51 mouse cellular contexts compared by ENCODE assay signal in the genomic region with DNA sequence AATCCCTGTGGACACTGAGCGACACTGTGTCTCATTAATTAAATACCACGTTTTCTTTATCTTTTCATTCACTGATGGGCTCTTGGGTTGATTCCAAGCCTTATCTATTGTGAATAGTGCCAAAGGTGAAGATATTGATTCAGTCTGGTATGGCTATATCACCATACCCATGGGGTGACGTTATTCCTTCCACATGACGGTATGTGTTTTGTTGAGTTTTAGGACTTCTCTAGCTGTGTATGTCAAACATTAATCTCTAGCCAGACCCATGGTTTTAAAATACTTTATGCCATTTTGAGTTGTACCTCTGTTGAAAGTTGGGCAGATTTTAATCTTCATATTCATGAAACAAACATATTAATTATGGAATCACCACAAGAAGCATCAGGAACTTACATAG. TPM values are rescaled to one million over a fixed set of nuclear protein-coding genes. Genes with fewer than 3 reads are reported as not detected.
"Had no signal": no experiment of that assay in that cellular context is flagged by ENCODE, and none has a peak within 500 bp of the region (broad histone marks: within the 10 kb centered on the region; RNA-seq: fewer than 3 reads in every experiment).

No protein-coding gene starts in this region.

- H3K4me3 ChIP-seq: heart, adult 2 months; heart, embryonic 10.5 days; heart, embryonic 12.5 days; heart, embryonic 13.5 days; heart, embryonic 15.5 days; hindbrain, embryonic 10.5 days; hindbrain, embryonic 12.5 days; hindbrain, embryonic 13.5 days; hindbrain, embryonic 15.5 days; intestine, embryonic 15.5 days; kidney, embryonic 15.5 days; layer of hippocampus, adult 2 months had no signal

- H3K27ac ChIP-seq: heart, adult 2 months; heart, embryonic 10.5 days; heart, embryonic 13.5 days; heart, embryonic 15.5 days; hindbrain, embryonic 10.5 days; hindbrain, embryonic 12.5 days; hindbrain, embryonic 13.5 days; hindbrain, embryonic 14.5 days; hindbrain, embryonic 15.5 days; hindbrain, postnatal 0 days; intestine, embryonic 15.5 days; kidney, embryonic 15.5 days; kidney, postnatal 0 days had no signal

- H3K4me1 ChIP-seq: heart, embryonic 10.5 days; heart, embryonic 12.5 days; heart, embryonic 13.5 days; heart, embryonic 15.5 days; hindbrain, embryonic 10.5 days; hindbrain, embryonic 12.5 days; intestine, embryonic 15.5 days had no signal

- H3K9me3 ChIP-seq: heart, embryonic 10.5 days; heart, embryonic 12.5 days; heart, embryonic 13.5 days; heart, embryonic 15.5 days; hindbrain, embryonic 10.5 days; hindbrain, embryonic 12.5 days; hindbrain, embryonic 13.5 days; hindbrain, embryonic 15.5 days; intestine, embryonic 15.5 days; kidney, embryonic 15.5 days had no signal

- ATAC-seq: hindbrain, embryonic 16.5 days; hindbrain, postnatal 0 days; inflammation-experienced regulatory T-cells, adult 6 months had no signal

- H3K27me3 ChIP-seq: heart, embryonic 12.5 days; heart, embryonic 13.5 days; heart, embryonic 15.5 days; hindbrain, embryonic 12.5 days; hindbrain, embryonic 13.5 days; hindbrain, embryonic 15.5 days; intestine, embryonic 15.5 days; kidney, embryonic 15.5 days had no signal

- H3K9ac ChIP-seq: heart, embryonic 12.5 days; heart, embryonic 13.5 days; heart, embryonic 15.5 days; hindbrain, embryonic 12.5 days; hindbrain, embryonic 13.5 days; hindbrain, embryonic 14.5 days; hindbrain, embryonic 15.5 days; intestine, embryonic 15.5 days; kidney, embryonic 15.5 days had no signal

- H3K4me2 ChIP-seq: heart, embryonic 11.5 days; heart, embryonic 12.5 days; heart, embryonic 13.5 days; heart, embryonic 15.5 days; hindbrain, embryonic 12.5 days; hindbrain, embryonic 13.5 days; hindbrain, embryonic 14.5 days; hindbrain, embryonic 15.5 days; intestine, embryonic 15.5 days; kidney, embryonic 15.5 days had no signal

- H3K36me3 ChIP-seq: heart, embryonic 10.5 days; heart, embryonic 12.5 days; heart, embryonic 13.5 days; heart, embryonic 15.5 days; hindbrain, embryonic 10.5 days; hindbrain, embryonic 12.5 days; hindbrain, embryonic 13.5 days; hindbrain, embryonic 15.5 days; intestine, embryonic 15.5 days; kidney, embryonic 15.5 days had no signal

- DNase-seq: heart, adult 18-20 months; heart, adult 2 months; heart, postnatal 10 days; heart, postnatal 14 days; heart, postnatal 36 days; heart, postnatal 4 days; kidney, adult 11 months; kidney, adult 18-20 months; kidney, adult 2 months; kidney, adult 8-10 months; kidney, adult 9 months; kidney, postnatal 10 days; kidney, postnatal 14 days; kidney, postnatal 25 days; kidney, postnatal 36 days; kidney, postnatal 4 days; layer of hippocampus, adult 9-11 months; layer of hippocampus, postnatal 36 days had no signal

RNA-seq across cellular contexts. Expression of a gene that starts 12.8 kb away (rescaled TPM):
- total RNA-seq: heart, adult 18-20 months; heart, adult 2 months; heart, adult 8-10 months; heart, postnatal 10 days; heart, postnatal 14 days; heart, postnatal 25 days; heart, postnatal 36 days; heart, postnatal 4 days; hematopoietic stem cell, adult 5-6 weeks; hindbrain, postnatal 0 days; layer of hippocampus, adult 18-20 months; layer of hippocampus, adult 2 months; layer of hippocampus, adult 8-10 months; layer of hippocampus, postnatal 10 days; layer of hippocampus, postnatal 14 days; layer of hippocampus, postnatal 25 days; layer of hippocampus, postnatal 36 days had no signal
- polyA plus RNA-seq: heart, adult 2 months; heart, embryonic 10.5 days; heart, embryonic 11.5 days; heart, embryonic 12.5 days; heart, embryonic 13.5 days; heart, embryonic 15.5 days; heart, embryonic 16.5 days; heart, postnatal 0 days; hindbrain, embryonic 10.5 days; hindbrain, embryonic 11.5 days; hindbrain, embryonic 12.5 days; hindbrain, embryonic 13.5 days; hindbrain, embryonic 14.5 days; hindbrain, embryonic 15.5 days; hindbrain, embryonic 16.5 days; inflammation-experienced regulatory T-cells, adult 6 months; kidney, adult 2 months; kidney, embryonic 14.5 days had no signal

RNA-seq across cellular contexts. Expression of a gene that starts 48.7 kb away (rescaled TPM):
- total RNA-seq: heart, adult 18-20 months; heart, adult 2 months; heart, adult 8-10 months; heart, postnatal 25 days; heart, postnatal 36 days; layer of hippocampus, adult 18-20 months; layer of hippocampus, adult 2 months; layer of hippocampus, postnatal 10 days; layer of hippocampus, postnatal 14 days; layer of hippocampus, postnatal 25 days; layer of hippocampus, postnatal 36 days had no signal
- polyA plus RNA-seq: heart, embryonic 10.5 days; heart, embryonic 11.5 days; heart, embryonic 12.5 days; heart, embryonic 13.5 days; heart, embryonic 14.5 days; heart, embryonic 15.5 days; heart, embryonic 16.5 days; heart, postnatal 0 days; hindbrain, embryonic 10.5 days; hindbrain, embryonic 11.5 days; hindbrain, embryonic 12.5 days; hindbrain, embryonic 14.5 days; hindbrain, embryonic 15.5 days; hindbrain, embryonic 16.5 days; hindbrain, postnatal 0 days; inflammation-experienced regulatory T-cells, adult 6 months; intestine, embryonic 14.5 days; intestine, embryonic 15.5 days; kidney, adult 2 months; kidney, embryonic 14.5 days; kidney, embryonic 15.5 days; kidney, embryonic 16.5 days; kidney, postnatal 0 days; large intestine, adult 2 months had no signal
